Mouse (Mus musculus) C2C12 (cell line): Measurements from ENCODE around the gene Tarbp2. TPM values are rescaled to one million over a fixed set of nuclear protein-coding genes. Genes with fewer than 3 reads are reported as not detected.

Experiments used
- H3K27me3 ChIP-seq: one replicate; pipeline ENCODE4 v1.6.1; 2011; ENCODE audit not compliant: control insufficient read depth, insufficient read depth, insufficient read length
- H3K36me3 ChIP-seq: one replicate; pipeline ENCODE4 v1.6.1; 2011; ENCODE audit not compliant: control insufficient read depth, insufficient read depth
- H3K4me3 ChIP-seq: one replicate; pipeline ENCODE4 v1.5.1; 2011; ENCODE audit warnings: mild to moderate bottlenecking, control low read depth; ENCODE audit not compliant: poor library complexity, insufficient read depth, severe bottlenecking
- H3K79me2 ChIP-seq: one replicate; pipeline ENCODE4 v1.6.1; 2011; ENCODE audit not compliant: control insufficient read depth, insufficient read depth
- H3K79me3 ChIP-seq: one replicate; pipeline ENCODE4 v1.6.1; 2011; ENCODE audit warnings: low read depth, control low read depth
- H3ac ChIP-seq: one replicate; pipeline ENCODE3; 2011; ENCODE audit warnings: low read depth; ENCODE audit not compliant: control insufficient read depth, insufficient read length
- CEBPB ChIP-seq: IDR thresholded peaks from one replicate; pipeline ENCODE4 v1.6.1; 2011; ENCODE audit warnings: low read depth, mild to moderate bottlenecking, control low read depth, moderate library complexity
- CTCF ChIP-seq: IDR thresholded peaks from one replicate; pipeline ENCODE4 v1.5.1; 2011; ENCODE audit not compliant: control insufficient read depth, insufficient read depth, insufficient read length
- FOSL1 ChIP-seq: IDR thresholded peaks from one replicate; pipeline ENCODE4 v1.8.0; 2011; ENCODE audit warnings: mild to moderate bottlenecking, low read length; ENCODE audit not compliant: poor library complexity, insufficient read depth, severe bottlenecking
- MAX ChIP-seq: IDR thresholded peaks from one replicate; pipeline ENCODE4 v1.6.1; 2011; ENCODE audit warnings: mild to moderate bottlenecking, control low read depth
- MYOD1 ChIP-seq: IDR thresholded peaks from one replicate; pipeline ENCODE4 v1.6.1; 2011; ENCODE audit warnings: low read depth; ENCODE audit not compliant: control insufficient read depth, insufficient read length
- MYOG ChIP-seq: IDR thresholded peaks from one replicate; pipeline ENCODE4 v1.6.1; 2011; ENCODE audit not compliant: control insufficient read depth, insufficient read length; ENCODE audit errors: extremely low read depth
- USF1 ChIP-seq: IDR thresholded peaks from one replicate; pipeline ENCODE4 v1.6.1; 2011; ENCODE audit warnings: low read depth, mild to moderate bottlenecking, control low read depth, moderate library complexity
- polyA plus RNA-seq: library from polyadenylated mRNA; unstranded; fragments of >200 nt; fragmentation: generic; extraction: Trizol; gene quantifications from one replicate; pipeline ENCODE4 v1.2.1, GENCODE M21; 2012; ENCODE audit warnings: missing spikeins

Gene Tarbp2
- polyA plus RNA-seq, 1 experiment = 127 TPM

GRCm38 (mm10) chr15:102516728-102517404 is 1.1 kb upstream of the Tarbp2 start, which contains the start of gene Map3k12:
Map3k12 (minus strand) TSS chr15:102517064.
- TF ChIP-seq MYOG = no peak
- peak; percentile 7 for TF ChIP-seq CTCF
- TF ChIP-seq FOSL1 = no peak
- no peak for TF ChIP-seq MAX
- Histone ChIP-seq H3K27me3 (no peaks in the 10 kb centered on the region), H3K79me3 (peaks cover 36% of the 10 kb centered on the region), H3ac (peak within 1 kb of the TSS; percentile 88), H3K36me3 (peaks cover 26% of the 10 kb centered on the region), H3K79me2 (peaks cover 71% of the 10 kb centered on the region), H3K4me3 (peak within 1 kb of the TSS; percentile 75)

- Histone ChIP-seq H3K79me3 (peaks cover 36% of the 10 kb centered on the region), H3K79me2 (peaks cover 66% of the 10 kb centered on the region), H3K36me3 (peaks cover 34% of the 10 kb centered on the region), H3K27me3 (no peaks in the 10 kb centered on the region), H3ac (peak overlapping the region; percentile 25), H3K4me3 (peak overlapping the region; percentile 75)
- TF ChIP-seq CTCF = no peak
- TF ChIP-seq CEBPB = no peak
- TF ChIP-seq MAX = peak; percentile 29
- no peak for TF ChIP-seq USF1
- TF ChIP-seq MYOD1 = no peak
Observed at GRCm38 (mm10) chr15:102517631-102517975, 389 bp upstream of the Tarbp2 start.

GRCm38 (mm10) chr15:102518859-102519201 is 838 bp downstream of the Tarbp2 start:
- Histone ChIP-seq H3K36me3 (peaks cover 41% of the 10 kb centered on the region), H3K79me3 (peaks cover 36% of the 10 kb centered on the region), H3K79me2 (peaks cover 57% of the 10 kb centered on the region), H3K4me3 (peak overlapping the region; percentile 68), H3K27me3 (no peaks in the 10 kb centered on the region), H3ac (peak overlapping the region; percentile 73)
- TF ChIP-seq CEBPB (no peak), USF1 (no peak), MYOD1 (no peak), MYOG (no peak), MAX (no peak), FOSL1 (no peak), CTCF (no peak)

- H3K79me3 ChIP-seq = peaks cover 36% of the 10 kb centered on the region
- peak overlapping the region; percentile 79 for H3ac ChIP-seq
- H3K79me2 ChIP-seq = peaks cover 55% of the 10 kb centered on the region
- TF ChIP-seq MYOD1 (no peak), CEBPB (no peak), USF1 (no peak), MAX (no peak), MYOG (no peak), CTCF (no peak), FOSL1 (no peak)
- peak overlapping the region; percentile 68 for H3K4me3 ChIP-seq
- peaks cover 48% of the 10 kb centered on the region for H3K36me3 ChIP-seq
- H3K27me3 ChIP-seq = no peaks in the 10 kb centered on the region
Observed at GRCm38 (mm10) chr15:102519211-102520141, 1.5 kb downstream of the Tarbp2 start.

- H3K79me3 ChIP-seq = peaks cover 29% of the 10 kb centered on the region
- H3K4me3 ChIP-seq = no peak overlapping the region
- peaks cover 45% of the 10 kb centered on the region for H3K79me2 ChIP-seq
- H3ac ChIP-seq = no peak overlapping the region
- no peaks in the 10 kb centered on the region for H3K27me3 ChIP-seq
- peaks cover 55% of the 10 kb centered on the region for H3K36me3 ChIP-seq
- no peak for TF ChIP-seq MYOD1
- TF ChIP-seq MAX = no peak
- TF ChIP-seq FOSL1 = no peak
- no peak for TF ChIP-seq MYOG
- no peak for TF ChIP-seq CEBPB
- TF ChIP-seq CTCF = no peak
- TF ChIP-seq USF1 = no peak
Observed at GRCm38 (mm10) chr15:102520416-102520815, 2.4 kb downstream of the Tarbp2 start.

- H3ac ChIP-seq = no peak overlapping the region
- peaks cover 35% of the 10 kb centered on the region for H3K79me2 ChIP-seq
- peaks cover 65% of the 10 kb centered on the region for H3K36me3 ChIP-seq
- H3K79me3 ChIP-seq = peaks cover 22% of the 10 kb centered on the region
- H3K4me3 ChIP-seq = no peak overlapping the region
- no peaks in the 10 kb centered on the region for H3K27me3 ChIP-seq
- TF ChIP-seq FOSL1 (no peak), CEBPB (no peak), MAX (no peak), CTCF (no peak), USF1 (no peak), MYOD1 (no peak), MYOG (no peak)
Observed at GRCm38 (mm10) chr15:102521480-102521879, 3.5 kb downstream of the Tarbp2 start.
